Mouse (Mus musculus) heart, postnatal 0 days (tissue): ENCODE measurements at regions not wholly inside any gene's neighbourhood (a gene's known extent, or its start where the extent isn't known, plus 50 kb on each side); places are given as distances from the start of the nearest gene placed in this dataset.

ENCODE experiments used
- ATAC-seq: fragments of 200-750 bp; cut with Nextera tagmentation; 2 replicates; pipeline ENCODE4 v1.8.0; 2017; ENCODE audit warnings: low read depth, moderate number of reproducible peaks, moderate library complexity; ENCODE audit not compliant: insufficient read depth
- DNase-seq: peaks from one replicate; pipeline ENCODE4 v3.0.0-alpha.2; 2016; ENCODE audit warnings: low spot score
- H3K27ac ChIP-seq: fragments of 300-500 bp; sonication (generic); 2 replicates; pipeline ENCODE4 v1.5.1; 2014; ENCODE audit warnings: low read depth, mild to moderate bottlenecking
- H3K27me3 ChIP-seq: fragments of 300-500 bp; sonication (generic); 2 replicates; pipeline ENCODE4 v1.6.1; 2014; ENCODE audit warnings: low read length, mixed read lengths; ENCODE audit not compliant: control insufficient read depth, insufficient read depth
- H3K36me3 ChIP-seq: fragments of 300-500 bp; sonication (generic); replicated peaks from 2 replicates; pipeline ENCODE4 v1.6.1; 2014; ENCODE audit warnings: low read length, mixed read lengths; ENCODE audit not compliant: control insufficient read depth, insufficient read depth
- H3K4me1 ChIP-seq: fragments of 300-500 bp; sonication (generic); 2 replicates; pipeline ENCODE4 v1.6.1; 2014; ENCODE audit warnings: antibody characterized with exemption; ENCODE audit not compliant: control insufficient read depth, insufficient read depth
- H3K4me2 ChIP-seq: fragments of 300-500 bp; sonication (generic); 2 replicates; pipeline ENCODE4 v1.6.1; 2014; ENCODE audit warnings: low read depth, mild to moderate bottlenecking, low read length, moderate library complexity
- H3K4me3 ChIP-seq: fragments of 300-500 bp; sonication (generic); 2 replicates; pipeline ENCODE4 v1.5.1; 2014; ENCODE audit warnings: low read depth, low read length
- H3K9ac ChIP-seq: fragments of 300-500 bp; sonication (generic); replicated peaks from 2 replicates; pipeline ENCODE4 v1.6.1; 2014; ENCODE audit warnings: low read depth, low read length, mixed read lengths
- H3K9me3 ChIP-seq: fragments of 300-500 bp; sonication (generic); replicated peaks from 2 replicates; pipeline ENCODE4 v1.6.1; 2016; ENCODE audit warnings: low read length; ENCODE audit not compliant: control insufficient read depth
- CTCF ChIP-seq: IDR thresholded peaks from 2 replicates; pipeline ENCODE4 v1.5.1; 2016; ENCODE audit warnings: antibody characterized with exemption, control low read depth, low read depth
- EP300 ChIP-seq: IDR thresholded peaks from 2 replicates; pipeline ENCODE4 v1.6.1; 2016; ENCODE audit warnings: antibody characterized with exemption, low read depth
- WGBS: fragments of 180-500 bp; shearing (Covaris S2); extraction: QIAGEN DNeasy Blood & Tissue Kit; methylation state at CpG from one replicate; pipeline ENCODE4 v1.1.7; 2014; 5-methylcytosine and 5-hydroxymethylcytosine counted together

DNA sequence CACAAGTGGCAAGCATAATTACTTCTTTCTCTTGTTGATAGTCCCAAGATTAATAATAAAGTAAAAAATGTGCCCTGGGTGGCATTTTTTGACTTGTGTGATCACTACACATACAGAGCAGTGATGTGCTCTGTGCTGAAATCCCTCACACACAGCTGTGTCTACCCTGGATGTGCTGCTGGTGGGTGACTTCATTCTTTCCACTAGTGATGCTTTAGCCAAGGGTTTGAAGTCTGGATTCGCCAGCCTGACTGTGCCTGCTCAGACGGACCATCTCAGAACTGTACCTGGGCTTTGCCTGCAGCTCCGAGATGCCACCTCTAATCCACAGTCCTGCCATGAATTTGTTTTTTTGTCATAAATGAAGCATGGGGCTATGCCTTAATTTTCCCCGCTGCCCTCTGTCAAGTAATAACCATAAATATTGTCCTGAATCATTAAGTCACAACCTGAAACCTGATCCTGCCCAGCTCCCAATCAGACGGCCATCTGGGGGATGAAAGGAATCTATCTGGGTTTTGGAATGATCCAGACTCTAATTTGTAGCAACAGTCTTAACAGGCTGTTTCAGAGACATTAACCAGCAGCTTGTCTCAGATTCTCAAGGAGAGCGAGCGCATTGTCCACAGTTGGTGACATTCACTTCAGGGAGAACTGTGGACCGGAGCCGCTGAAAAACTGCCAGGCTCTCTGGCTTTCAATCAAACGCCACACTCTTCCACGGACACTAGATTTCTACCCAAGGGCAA, 330.1 kb upstream of the Npvf start:
- no peaks in the 10 kb centered on the region for H3K4me1 ChIP-seq
- ATAC-seq = no peak

GRCm38 (mm10) chr6:50986270-50986924, 332.2 kb upstream of the Npvf start:
- H3K4me3 ChIP-seq = no peak overlapping the region
- no peaks in the 10 kb centered on the region for H3K27me3 ChIP-seq
- DNase-seq = no peak
- H3K4me2 ChIP-seq = no peak overlapping the region
- H3K36me3 ChIP-seq = no peaks in the 10 kb centered on the region
- WGBS = 84% methylated on average over 9 of the region's 9 CpGs
- no peaks in the 10 kb centered on the region for H3K9me3 ChIP-seq
- no peak for ATAC-seq
- no peak for TF ChIP-seq CTCF
- no peak for TF ChIP-seq EP300
- no peak overlapping the region for H3K9ac ChIP-seq
- no peaks in the 10 kb centered on the region for H3K4me1 ChIP-seq
- no peak overlapping the region for H3K27ac ChIP-seq

More for the DNA sequence above, 330.1 kb upstream of the Npvf start:
- Histone ChIP-seq H3K9ac (no peak overlapping the region), H3K36me3 (no peaks in the 10 kb centered on the region), H3K4me2 (no peak overlapping the region), H3K27ac (no peak overlapping the region), H3K9me3 (no peaks in the 10 kb centered on the region), H3K4me3 (no peak overlapping the region), H3K27me3 (no peaks in the 10 kb centered on the region)
- DNase-seq = no peak
- no peak for TF ChIP-seq EP300
- no peak for TF ChIP-seq CTCF
- WGBS = 44% methylated on average over 11 of the region's 11 CpGs

GRCm38 (mm10) chr6:50988561-50988960, 334.3 kb upstream of the Npvf start:
- Histone ChIP-seq H3K36me3 (no peaks in the 10 kb centered on the region), H3K9ac (no peak overlapping the region), H3K27me3 (no peaks in the 10 kb centered on the region), H3K4me2 (no peak overlapping the region), H3K4me1 (no peaks in the 10 kb centered on the region), H3K9me3 (no peaks in the 10 kb centered on the region), H3K4me3 (no peak overlapping the region), H3K27ac (no peak overlapping the region)
- DNase-seq (no peak), ATAC-seq (no peak)
- TF ChIP-seq CTCF (no peak), EP300 (no peak)
- WGBS = 74% methylated on average over 3 of the region's 3 CpGs

DNA sequence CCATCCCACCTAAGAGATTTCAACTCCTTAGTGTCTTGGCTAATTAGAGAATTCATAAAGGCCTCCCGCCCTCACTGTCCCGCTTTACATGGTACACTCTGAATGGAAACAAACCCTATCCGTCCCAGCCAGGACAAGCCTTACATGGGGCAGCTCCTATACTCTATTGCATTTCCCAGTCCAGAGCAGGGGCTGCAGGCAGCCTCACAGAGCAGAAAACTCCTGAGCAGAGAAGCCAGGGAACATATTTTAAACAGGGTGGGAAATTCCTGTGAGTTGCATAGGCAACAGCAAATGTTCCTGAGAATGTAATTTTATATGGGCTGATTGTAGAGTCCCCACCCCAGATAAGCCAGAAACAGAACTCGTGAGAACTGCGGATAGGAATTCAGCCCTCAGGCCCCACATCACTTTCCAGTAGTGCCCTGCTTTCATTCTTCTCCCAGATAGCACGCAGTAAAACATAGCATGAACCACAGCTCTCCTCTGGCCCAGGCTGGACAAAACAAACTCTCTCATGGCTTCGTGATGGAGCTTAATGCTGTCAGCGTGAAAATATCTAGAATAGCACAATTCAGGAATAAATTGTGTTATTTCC, 337.4 kb upstream of the Npvf start:
- Histone ChIP-seq H3K4me2 (no peak overlapping the region), H3K27ac (peak overlapping the region; percentile 43), H3K9me3 (no peaks in the 10 kb centered on the region), H3K36me3 (no peaks in the 10 kb centered on the region), H3K4me3 (no peak overlapping the region), H3K4me1 (no peaks in the 10 kb centered on the region), H3K27me3 (no peaks in the 10 kb centered on the region), H3K9ac (no peak overlapping the region)
- TF ChIP-seq CTCF = no peak
- no peak for TF ChIP-seq EP300
- DNase-seq (no peak), ATAC-seq (no peak)
- WGBS = 42% methylated on average over 8 of the region's 8 CpGs

- H3K27me3 ChIP-seq = no peaks in the 10 kb centered on the region
- H3K9ac ChIP-seq = no peak overlapping the region
- no peaks in the 10 kb centered on the region for H3K9me3 ChIP-seq
- no peaks in the 10 kb centered on the region for H3K36me3 ChIP-seq
- no peak for TF ChIP-seq CTCF
- no peak for TF ChIP-seq EP300
- H3K4me1 ChIP-seq = no peaks in the 10 kb centered on the region
- ATAC-seq (no peak), DNase-seq (no peak)
- no peak overlapping the region for H3K4me3 ChIP-seq
- 81% methylated on average over 6 of the region's 6 CpGs for WGBS
- H3K4me2 ChIP-seq = no peak overlapping the region
- no peak overlapping the region for H3K27ac ChIP-seq
These were observed 339.7 kb upstream of the Npvf start for GRCm38 (mm10) chr6:50993952-50994351.
